Mouse (Mus musculus) spleen, postnatal 0 days (tissue): Measurements from ENCODE around the gene Gm13023. TPM values are rescaled to one million over a fixed set of nuclear protein-coding genes. Genes with fewer than 3 reads are reported as not detected.

Source experiments
- polyA plus RNA-seq: library from polyadenylated mRNA; unstranded; fragments of >200 nt; fragmentation: Nextera tagmentation; extraction: Ambion mirVana; gene quantifications from 2 replicates; pipeline ENCODE4 v1.2.1, GENCODE M21; 2015

Gm13023 gene
- polyA plus RNA-seq: not detected in 2 replicates

GRCm38 (mm10) chr4:143789052-143789451 is at the start of gene Gm13023:
Gene Gm13023, plus strand, starts transcription at chr4:143789352.

GRCm38 (mm10) chr4:143815993-143816392 is 26.8 kb downstream of the Gm13023 start, which contains the start of gene Gm13084:
Gene Gm13084, minus strand, starts transcription at chr4:143816093.

Other genes starting within 250 kb of the Gm13023 start
- not detected in 2 replicates for gene BC080695, start 237.7 kb upstream of the Gm13023 start, polyA plus RNA-seq
- not detected in 2 replicates for gene Gm13057, start 237.6 kb upstream of the Gm13023 start, polyA plus RNA-seq
- gene Gm13083, start 174.3 kb upstream of the Gm13023 start, polyA plus RNA-seq: not detected in 2 replicates
- gene Gm13088, start 132.1 kb upstream of the Gm13023 start, polyA plus RNA-seq: not detected in 2 replicates
- not detected in 2 replicates for gene Gm13089, start 86.6 kb upstream of the Gm13023 start, polyA plus RNA-seq
- not detected in 2 replicates for gene Gm13078, start 69.9 kb upstream of the Gm13023 start, polyA plus RNA-seq
- not detected in 2 replicates for gene Gm13084, start 26.7 kb downstream of the Gm13023 start, polyA plus RNA-seq
- gene Gm13103, start 57.1 kb downstream of the Gm13023 start, polyA plus RNA-seq: not detected in 2 replicates
- not detected in 2 replicates for gene Pramef6, start 111.0 kb downstream of the Gm13023 start, polyA plus RNA-seq
- not detected in 2 replicates for gene Pramef25, start 161.7 kb downstream of the Gm13023 start, polyA plus RNA-seq
- not detected in 2 replicates for gene Gm13101, start 177.6 kb downstream of the Gm13023 start, polyA plus RNA-seq
- not detected in 2 replicates for gene Pramef17, start 205.0 kb downstream of the Gm13023 start, polyA plus RNA-seq